Mouse (Mus musculus) layer of hippocampus, adult 9-10 months (tissue): ENCODE data around the gene Alg9.
"Not testable (repeated sequence)": the region's sequence is repeated elsewhere in the genome, so short reads cannot be mapped to it uniquely, and the experiment has no call there.

ENCODE experiments used
- DNase-seq: peaks from one replicate; pipeline ENCODE4 v3.0.0; 2022; ENCODE audit warnings: low spot score

Alg9 gene

DNA sequence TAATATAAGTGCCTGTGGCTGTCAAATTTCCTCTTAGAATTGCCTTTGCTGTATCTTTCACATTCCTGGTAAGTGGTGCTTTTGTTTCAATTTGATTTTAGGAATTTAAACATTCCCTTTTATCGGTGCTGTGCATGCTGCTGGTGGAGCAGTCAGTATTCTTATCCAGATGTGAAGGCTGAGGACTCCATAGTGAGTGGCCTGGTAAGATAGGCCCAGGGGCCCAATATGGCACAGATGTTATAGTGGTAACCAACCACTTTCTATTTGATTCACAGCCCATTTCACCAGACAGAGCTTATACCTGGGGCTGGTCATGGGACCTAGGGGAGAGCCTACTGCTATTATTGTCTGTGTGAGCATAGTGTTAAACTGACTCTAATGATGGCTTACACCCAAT lies 41.7 kb downstream of the Alg9 start:
- no peak for DNase-seq

DNA sequence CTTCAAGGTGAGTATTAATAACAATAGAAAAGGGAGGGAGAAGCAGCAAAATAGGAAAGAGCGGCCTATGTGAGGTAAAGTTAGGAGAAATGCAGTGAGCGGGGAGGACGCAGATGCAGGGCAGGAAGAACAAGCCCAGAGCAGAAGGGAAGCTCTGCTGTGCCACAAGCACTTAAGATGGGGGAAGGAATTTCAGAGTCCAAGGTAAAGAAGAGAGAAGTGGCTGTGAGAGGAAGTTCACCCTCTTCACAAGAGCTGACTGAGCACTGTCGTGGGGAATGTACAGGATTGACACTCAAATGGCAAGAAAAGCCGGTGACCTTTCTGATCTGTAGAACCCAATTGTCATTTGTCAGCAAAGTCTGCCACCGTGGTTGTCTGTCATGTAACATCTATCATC lies 43.2 kb downstream of the Alg9 start:
- no peak for DNase-seq

DNA sequence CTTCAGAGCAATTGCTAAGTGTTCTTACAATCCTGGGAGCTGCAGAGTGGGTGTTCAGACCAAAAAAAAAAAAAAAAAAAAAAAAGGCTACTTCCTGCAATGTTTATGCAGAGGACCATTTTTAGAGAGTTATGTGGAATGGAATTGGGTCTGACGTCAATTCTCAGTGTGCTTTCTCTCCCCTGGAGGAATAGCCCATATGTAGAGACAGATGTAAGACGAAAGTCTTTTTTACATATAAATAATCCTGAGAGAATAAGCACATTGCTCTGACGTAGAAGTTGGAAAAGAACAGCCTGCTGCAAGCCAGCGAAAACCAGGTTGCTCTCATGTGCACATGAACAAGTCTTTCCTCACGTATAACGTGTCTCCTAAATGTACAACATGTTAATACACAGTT lies 44.9 kb downstream of the Alg9 start:
- DNase-seq = no peak

DNA sequence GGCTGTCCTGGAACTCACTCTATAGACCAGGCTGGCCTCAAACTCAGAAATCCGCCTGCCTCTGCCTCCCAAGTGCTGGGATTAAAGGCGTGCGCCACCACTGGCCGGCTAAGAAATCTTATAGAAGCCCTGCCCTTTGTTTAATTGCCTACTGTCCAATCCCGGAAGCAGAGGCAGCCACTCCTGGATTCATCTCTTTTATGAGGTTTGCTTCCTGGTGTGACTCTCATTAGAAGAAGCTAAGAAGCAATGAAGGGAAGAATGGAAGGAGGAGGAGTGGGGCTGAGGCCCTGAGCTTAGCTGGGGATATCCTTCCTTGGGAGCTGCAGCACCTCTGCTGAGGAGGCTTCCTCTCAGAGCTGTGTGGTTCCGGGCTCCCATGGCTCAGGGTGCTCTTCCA lies 46.8 kb downstream of the Alg9 start:
- no peak for DNase-seq

DNA sequence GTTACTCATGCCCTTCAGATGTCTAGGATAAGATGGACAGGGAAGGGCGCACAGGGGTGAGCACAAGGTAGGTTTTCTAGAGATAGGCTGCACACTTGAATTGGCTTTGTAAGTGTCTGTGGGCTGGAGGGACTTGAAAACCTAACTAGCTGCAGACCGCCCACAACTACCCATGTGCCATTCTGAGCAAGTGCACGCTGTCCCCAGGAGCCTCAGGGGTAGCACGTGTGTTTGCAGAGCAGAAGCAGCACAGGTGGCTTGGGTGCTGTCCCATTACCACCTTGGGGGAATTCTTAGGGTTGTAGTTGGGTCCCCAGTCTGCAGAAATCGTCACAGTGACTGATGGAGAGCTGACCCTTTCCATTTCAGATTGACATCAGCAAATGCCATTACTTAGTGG lies 47.4 kb downstream of the Alg9 start:
- DNase-seq = no peak

DNA sequence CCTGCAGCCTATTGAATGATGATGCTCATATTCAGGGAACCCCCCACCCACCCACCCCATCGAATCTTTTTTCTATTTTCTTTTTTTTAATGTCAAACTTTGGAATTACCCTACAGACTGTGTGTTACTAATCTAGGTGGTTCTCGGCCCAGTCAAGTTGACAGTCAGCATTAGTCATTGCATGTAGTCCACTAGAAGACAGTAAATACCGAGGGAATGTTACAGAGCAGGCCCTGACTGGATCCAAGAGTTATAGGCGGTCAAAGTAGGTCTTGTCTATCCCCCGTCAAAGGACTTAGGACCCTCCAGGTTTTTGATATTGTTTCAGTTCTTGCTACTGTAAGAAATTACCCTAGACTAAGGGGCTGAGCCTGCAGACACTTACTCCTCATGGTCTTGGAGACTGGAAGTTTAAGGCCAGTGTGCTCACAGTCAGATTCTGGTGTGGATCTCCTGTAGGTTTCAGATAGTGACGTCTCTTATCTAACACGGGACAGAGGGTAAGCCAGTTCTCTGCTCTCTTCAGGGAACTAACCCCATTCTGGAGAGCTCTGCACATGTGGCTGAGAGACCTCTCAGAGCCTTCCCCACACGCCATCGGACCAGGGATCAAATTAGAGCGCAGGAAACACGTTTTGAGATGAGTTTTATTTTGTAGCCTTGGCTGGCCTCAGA lies 49.1 kb downstream of the Alg9 start:
- DNase-seq = no peak

DNA sequence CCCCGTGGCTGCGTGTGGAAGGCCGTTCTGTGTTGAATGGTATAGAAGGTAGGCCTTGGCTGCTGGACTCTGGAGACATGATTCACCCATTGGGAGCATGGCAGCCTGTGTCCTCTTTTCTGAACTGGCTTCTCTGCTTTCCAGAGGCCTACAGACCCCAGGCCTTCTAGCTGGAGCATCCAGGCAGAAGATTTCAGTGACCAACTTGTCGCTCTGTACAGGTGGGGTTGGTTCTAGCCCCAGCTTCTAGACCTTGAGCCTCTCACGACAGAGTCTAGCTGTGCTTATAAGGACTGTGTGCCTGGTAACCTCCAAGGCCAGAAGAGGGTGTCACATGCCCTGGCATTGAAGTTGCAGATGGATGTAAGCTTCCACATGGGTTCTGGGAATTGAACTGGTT lies 56.7 kb downstream of the Alg9 start:
- DNase-seq = no peak

DNA sequence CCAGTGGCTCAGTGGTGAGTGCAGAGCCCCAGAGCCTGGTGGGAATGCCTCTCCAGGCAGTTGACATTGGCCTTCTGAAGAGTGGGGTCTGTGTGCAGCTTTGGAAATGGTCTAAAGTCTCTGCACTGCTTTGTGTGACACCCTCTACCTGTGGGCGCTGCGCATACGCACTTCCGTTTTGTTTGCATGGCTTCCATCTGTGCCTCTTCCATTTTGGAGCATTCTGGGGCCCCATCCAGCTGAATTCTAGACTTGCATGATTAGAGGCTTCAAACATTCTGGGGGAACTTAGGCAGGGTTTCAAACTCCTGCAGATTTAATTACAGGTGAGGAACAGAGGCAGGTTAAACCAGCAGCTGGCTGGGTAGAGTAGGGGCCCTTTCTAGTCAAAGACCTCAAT lies 57.3 kb downstream of the Alg9 start:
- no peak for DNase-seq

DNA sequence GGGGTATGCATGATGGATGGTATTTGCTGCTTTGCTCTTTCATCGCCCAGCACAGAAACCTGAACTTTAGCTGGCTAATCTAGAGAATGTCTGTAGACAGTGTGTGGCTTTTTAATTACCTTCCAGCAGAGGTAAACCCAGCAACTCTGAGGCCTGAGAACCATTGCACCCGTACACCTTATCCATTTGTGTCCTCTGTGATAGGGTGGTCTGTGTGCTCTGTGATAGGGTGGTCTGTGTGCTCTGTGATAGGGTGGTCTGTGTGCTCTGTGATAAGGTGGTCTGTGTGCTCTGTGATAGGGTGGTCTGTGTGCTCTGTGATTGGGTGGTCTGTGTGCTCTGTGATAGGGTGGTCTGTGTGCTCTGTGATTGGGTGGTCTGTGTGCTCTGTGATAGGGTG lies 57.8 kb downstream of the Alg9 start:
- DNase-seq = not testable (repeated sequence)

DNA sequence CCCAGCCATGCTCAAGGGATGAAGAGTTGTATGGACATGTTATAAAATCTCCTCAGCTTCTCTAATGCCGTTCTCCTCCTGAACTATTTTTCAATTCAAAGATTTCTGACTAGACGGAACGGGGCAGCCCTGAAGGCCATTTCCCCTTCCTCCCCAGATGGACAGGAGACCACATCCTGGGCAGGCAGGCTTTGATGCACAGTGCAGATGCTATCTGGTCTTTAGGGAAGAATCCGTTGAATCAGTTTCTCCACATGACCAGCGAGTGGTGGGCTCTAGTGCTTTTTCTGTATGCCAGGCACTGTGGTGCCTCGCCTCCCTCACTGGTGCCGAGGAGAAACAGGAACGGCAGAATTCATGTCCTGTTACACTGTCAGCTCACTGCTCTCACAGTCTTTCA lies 59.0 kb downstream of the Alg9 start:
- no peak for DNase-seq

DNA sequence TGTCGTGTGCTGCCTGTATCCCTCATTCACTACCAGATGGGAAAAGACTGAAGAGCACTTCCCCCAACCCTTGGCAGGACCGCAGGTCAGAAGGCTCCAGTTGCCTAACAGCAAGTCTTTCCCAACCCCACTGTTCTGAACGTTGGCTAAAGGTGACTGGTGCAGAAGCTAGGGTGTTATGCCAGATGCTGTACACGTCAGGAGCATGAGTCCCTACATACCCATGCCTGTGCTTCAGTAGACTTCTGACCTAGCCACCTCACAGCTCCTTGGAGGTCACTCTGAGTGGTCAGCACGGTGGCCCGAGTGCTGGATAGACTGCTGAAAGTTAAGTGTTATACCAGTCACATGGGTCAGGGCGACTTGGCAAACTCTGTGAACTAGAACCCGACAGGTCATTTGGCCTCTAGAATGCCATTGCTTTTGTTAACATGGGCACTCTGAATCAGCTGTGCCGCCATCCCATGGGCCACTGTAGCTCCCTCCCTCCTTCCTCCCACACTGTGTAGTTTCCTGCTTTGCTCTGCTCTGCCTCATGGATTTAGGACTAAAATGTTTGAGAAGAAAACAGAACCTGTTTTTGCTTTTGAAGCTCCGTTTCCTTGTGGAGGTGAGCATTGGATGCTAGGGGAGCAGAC lies 60.4 kb downstream of the Alg9 start:
- DNase-seq = no peak

DNA sequence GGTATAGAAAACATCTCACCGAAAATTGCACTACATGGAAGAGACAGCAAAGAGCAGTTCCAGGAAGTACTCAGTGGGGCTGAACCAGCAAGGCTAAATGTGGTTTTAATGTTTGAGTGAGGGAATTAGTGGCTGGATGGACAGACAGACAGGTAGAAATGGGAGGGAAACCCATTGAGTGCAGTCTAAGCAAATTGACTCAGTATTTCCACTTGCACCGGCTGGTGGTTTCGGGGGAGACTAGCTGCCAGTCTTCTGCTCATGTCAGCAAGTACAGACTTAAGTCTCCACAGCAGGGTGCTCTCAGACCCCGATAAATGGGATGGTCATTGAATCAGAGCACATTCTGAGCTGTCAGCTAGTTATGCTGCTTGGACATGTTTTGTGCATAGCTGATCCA lies 61.3 kb downstream of the Alg9 start:
- no peak for DNase-seq

DNA sequence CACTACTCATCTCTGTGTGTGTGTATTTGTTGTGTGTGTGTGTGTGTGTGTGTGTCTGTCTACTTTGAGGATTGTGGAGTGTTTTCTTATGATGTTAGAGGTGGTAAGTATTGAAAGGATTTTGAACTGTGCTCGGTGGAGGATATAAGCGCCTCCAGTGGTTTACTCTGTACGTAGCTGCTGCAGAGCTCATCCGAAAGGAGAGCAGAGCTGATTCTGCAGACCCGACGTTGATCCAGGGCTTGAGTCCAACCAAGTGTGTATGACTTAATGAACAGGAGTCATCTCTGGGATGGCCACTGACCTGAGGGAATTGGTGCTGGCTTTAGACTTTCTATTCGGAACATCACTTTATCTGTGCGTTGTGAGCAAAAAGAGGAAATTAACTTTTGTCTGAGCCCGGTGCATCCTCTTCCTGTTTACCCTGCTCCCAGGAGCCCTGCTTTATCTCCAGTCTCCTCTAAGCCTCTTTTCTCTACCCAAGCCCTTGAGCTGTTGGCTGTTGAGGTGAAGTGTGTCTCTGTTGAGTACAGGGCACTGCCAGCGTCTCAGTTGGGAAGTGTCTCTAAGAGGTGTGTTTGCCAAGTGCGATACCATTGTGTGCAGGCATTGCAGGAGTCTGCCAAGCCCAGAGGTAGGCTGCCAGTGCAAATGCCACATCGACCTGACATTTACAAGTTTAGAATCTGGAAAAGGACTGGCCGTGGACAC lies 66.4 kb downstream of the Alg9 start:
- DNase-seq = no peak

DNA sequence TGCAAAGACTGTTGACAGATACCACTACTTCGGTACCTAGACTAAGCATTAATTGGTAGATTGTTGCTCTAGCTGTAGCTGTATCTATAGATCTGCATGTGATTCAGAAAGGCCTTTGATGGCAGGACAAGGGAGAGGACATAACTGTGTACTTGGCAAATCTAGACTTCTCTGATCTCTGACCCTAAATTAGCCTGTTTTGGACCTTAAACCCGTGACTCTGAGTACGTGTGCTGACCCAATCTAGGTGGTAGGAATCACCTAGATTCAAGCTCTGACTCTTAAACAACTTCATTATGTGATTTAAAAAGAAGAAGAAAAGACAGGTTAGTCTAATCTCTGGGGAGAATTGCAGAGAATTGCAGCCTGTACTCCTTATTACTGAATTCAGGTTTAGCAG lies 70.3 kb downstream of the Alg9 start, which contains the start of gene Ppp2r1b:
Ppp2r1b (plus strand) TSS at position 221 of the 400 bp plus-strand sequence.
- DNase-seq = no peak

DNA sequence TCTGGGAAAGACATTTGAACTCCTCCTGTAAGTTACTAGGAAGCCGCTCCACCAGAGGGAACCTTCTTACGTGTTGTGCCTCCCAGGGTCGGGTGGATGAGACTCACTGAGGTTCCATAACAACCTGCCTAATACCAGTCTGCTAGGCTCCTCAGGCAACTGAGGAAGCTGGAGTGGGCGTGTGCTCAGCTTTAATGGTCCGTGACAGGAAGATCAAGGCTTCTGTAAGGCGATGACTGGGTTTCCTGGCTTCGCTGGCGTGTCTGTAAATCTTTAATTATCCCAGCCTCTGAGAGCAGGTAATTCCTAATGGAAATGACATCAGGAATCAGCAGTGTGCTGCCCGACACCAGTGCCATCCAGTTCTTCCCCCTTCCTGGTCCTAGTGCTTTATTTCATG lies 70.7 kb downstream of the Alg9 start:
- DNase-seq = no peak

DNA sequence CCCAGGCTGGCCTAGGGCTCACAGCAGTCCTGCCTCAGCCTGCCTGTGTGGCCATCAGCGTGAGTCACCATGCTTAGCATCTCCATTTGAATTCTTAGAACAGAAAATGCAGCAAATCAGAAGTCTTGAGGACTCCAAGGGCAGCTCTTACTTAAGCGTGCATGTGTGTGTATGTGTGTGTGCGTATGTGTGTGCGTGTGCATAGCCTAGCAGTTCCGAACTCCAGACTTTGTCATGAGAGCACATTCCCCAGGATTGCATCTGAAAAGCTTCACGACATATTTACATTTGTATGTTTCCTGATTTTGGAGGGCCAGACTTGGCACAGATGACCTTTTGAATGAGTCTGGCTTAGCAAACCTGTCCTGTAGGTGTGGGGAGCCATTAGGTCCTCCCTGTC lies 72.3 kb downstream of the Alg9 start:
- no peak for DNase-seq

DNA sequence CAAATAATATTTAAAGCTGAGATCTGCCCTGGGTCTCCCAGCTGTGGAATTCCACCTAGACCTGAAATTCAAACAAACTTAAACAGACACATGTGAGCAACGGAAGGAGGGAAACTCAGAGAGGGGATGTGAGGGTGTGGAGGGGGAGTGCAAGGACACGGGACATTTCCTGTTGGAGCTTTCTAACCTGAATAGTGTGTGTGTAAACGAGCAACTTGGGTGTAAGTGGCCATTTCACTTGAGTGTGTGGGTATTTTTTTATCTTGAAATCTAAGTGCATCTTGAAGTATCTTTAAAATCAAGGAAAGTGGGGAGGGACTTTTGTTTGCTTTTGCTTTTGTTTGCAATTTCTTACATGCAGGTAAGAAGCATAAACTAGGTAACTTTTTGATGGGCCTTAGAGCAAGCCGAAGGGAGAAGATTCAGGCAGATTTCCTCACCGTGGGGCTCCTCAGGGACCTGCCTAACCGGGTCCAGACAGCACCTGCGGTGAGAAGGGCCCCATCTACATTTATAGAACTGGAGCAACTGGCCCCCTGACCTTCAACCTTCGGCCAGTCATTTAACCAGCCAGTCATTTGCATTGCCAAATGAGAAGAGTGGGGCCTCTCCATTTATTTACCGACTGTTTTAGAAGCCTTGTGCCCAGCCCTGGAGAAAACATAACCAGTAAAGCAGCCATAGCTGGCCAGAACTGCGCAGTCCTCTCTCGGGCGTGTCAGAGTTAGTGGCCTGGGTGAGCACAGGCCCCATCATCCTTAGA lies 73.0 kb downstream of the Alg9 start:
- DNase-seq = no peak

DNA sequence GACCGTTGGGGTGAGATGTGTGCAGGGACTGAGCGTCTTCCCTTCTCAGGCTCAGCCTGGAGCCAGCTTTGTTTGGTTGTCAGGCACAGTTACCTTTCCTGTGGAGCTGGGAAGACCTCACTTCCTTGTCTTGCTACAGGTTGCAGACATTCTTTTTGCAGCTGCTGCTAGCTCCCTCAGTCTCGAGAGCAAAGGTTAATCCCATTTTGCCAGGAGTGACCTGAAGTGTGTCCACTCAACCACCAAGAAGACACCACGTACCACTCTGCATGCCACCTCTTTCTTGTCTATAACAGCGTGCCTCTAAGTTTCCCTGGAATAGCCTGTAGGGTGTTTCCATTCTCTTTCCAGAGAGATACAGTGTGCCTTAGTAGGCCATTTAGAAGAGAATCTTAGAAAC lies 74.0 kb downstream of the Alg9 start:
- no peak for DNase-seq

DNA sequence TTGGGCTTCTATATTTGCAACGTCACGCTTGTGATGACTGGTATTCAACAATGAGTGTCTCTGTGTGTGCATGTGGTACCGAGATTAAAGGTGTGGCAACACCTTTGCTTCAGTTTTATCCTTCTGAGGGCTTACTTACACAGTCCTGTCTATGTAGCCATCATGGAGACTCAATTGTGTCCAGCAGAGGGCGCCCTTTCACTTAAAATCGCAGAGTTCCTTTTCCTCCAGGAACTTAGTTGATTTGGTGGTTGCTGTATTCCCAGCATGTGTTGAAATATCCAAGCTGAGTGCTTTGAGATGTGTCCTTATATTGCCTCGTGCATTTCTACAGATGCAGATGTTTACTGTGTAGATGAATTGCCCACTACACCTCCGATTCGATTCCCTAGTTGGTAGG lies 74.4 kb downstream of the Alg9 start:
- peak; percentile 94 for DNase-seq

DNA sequence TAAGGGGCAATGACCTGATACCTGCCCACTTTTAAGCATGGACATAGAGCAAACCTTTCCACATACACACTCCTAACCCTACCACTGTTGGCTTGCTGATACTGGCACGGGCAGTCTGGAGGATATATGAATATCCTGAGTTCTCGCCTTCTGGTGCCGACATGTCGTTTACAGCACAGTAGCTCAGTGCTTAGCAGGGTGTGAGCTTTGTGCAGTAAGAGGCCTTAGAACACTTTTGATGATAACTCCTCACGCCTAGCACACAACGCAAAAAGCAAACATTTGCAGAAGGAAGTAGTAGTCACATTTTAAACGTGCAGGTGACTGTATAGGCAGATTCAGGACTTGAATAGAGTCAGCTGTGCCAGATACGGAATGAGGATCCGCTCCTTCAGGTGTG lies 74.9 kb downstream of the Alg9 start:
- DNase-seq = no peak

DNA sequence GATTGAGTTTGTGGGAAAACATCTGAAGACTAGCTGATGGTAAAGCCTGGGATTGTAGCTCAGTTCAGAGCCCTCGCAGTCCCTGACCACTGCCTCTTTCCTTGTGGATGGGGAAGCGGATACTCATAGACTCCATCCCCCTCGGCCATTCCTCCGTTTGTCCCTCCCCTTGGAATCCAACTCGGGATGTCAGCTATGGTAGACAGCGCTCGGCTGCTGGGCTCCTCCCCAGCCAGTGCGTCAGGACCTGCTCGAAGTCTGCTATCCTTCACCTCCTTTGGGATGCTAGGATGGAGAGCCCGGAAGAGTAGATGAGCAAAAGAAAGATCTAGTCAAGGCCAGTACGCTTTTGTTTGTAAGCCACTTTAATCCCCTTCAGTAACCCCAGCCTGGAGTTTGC lies 75.5 kb downstream of the Alg9 start:
- no peak for DNase-seq

DNA sequence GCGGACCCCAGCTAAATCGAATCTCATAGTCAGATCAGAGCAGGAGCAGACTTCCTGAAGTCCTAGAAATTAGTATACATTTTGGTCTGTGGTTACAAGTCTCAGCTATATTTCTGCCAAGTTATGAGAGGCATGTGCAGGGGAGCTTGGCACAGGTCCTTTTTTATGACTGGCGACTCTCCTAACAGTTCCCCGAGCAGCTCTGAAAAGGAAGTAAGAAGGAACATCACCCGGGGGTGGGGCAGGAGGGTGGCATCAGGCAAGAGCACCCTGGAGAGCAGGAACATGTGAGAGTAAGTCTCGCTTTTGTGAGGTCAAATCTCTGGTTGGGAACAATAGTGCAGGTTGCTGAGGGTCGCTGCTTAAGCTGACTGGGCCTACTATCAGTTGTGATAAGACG lies 75.9 kb downstream of the Alg9 start:
- DNase-seq = no peak
